Mouse (Mus musculus) embryonic facial prominence, embryonic 10.5 days (tissue): ENCODE results near the gene Zfp92. TPM values are rescaled to one million over a fixed set of nuclear protein-coding genes. Genes with fewer than 3 reads are reported as not detected.
"Not testable (repeated sequence)": the region's sequence is repeated elsewhere in the genome, so short reads cannot be mapped to it uniquely, and the experiment has no call there.

Experiments
- DNase-seq: peaks from one replicate; pipeline ENCODE4 v3.0.0-alpha.2; 2017; ENCODE audit warnings: low spot score
- H3K27ac ChIP-seq: fragments of 300-500 bp; sonication (generic); replicated peaks from 2 replicates; pipeline ENCODE4 v1.5.1; 2016; ENCODE audit warnings: mild to moderate bottlenecking
- H3K27me3 ChIP-seq: fragments of 300-500 bp; sonication (generic); replicated peaks from 2 replicates; pipeline ENCODE4 v1.6.1; 2016; ENCODE audit warnings: low read depth, mild to moderate bottlenecking; ENCODE audit not compliant: poor library complexity, severe bottlenecking
- H3K36me3 ChIP-seq: fragments of 300-500 bp; sonication (generic); replicated peaks from 2 replicates; pipeline ENCODE4 v1.6.1; 2016; ENCODE audit warnings: mild to moderate bottlenecking, moderate library complexity
- H3K4me1 ChIP-seq: fragments of 300-500 bp; sonication (generic); 2 replicates; pipeline ENCODE4 v1.6.1; 2016
- H3K4me3 ChIP-seq: fragments of 300-500 bp; sonication (generic); 2 replicates; pipeline ENCODE4 v1.5.1; 2016; ENCODE audit warnings: mild to moderate bottlenecking, moderate library complexity
- H3K9me3 ChIP-seq: fragments of 300-500 bp; sonication (generic); 2 replicates; pipeline ENCODE4 v1.6.1; 2016; ENCODE audit warnings: mild to moderate bottlenecking
- WGBS: fragments of 180-500 bp; shearing (Covaris S2); methylation state at CpG from one replicate; pipeline ENCODE4 v1.1.7; 2016; 5-methylcytosine and 5-hydroxymethylcytosine counted together
- polyA plus RNA-seq: library from polyadenylated mRNA; unstranded; fragments of >200 nt; fragmentation: Nextera tagmentation; extraction: Ambion mirVana; gene quantifications from 2 replicates; pipeline ENCODE4 v1.2.1, GENCODE M21; 2016

Zfp92 gene
- 0.12 and 0.18 TPM in 2 replicates for polyA plus RNA-seq

DNA sequence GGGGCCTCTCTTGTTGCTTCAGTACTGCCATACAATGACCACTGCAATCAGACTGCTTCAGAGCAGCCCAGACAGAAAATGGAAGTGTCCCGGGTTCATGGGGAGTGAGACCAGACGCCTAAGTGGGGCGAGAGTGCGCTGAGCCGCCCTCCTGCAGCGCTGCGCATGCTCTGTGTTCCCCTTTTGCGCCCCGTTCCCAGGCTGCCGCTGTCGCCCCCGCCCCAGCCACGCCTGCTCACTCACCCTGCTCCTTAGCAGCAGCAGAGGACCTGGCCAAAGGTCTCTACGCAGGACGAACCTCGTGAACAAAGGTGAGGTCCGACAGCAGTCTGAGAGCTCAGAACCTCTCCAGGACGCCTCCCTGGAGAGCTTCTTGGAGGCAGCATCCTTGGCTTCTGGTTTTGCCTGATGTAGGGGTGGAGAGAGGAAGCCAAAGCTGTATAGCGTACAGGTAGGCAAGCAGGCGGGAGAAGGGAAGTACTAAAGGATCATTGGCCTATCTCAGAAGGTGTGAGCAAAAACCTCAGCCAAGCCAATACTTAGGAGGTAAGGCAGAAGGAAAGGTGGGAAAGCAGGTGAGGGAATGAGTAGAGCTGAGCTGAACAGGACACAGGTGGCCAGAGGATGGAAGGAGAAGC, at the start of gene Zfp92:
TSS of gene Zfp92 (plus strand) at position 217 of the 638 bp plus-strand sequence.
- no peaks in the 10 kb centered on the region for H3K4me1 ChIP-seq
- DNase-seq = peak; percentile 30
- 24% methylated on average over 20 of the region's 20 CpGs for WGBS
- no peaks in the 10 kb centered on the region for H3K9me3 ChIP-seq
- H3K27ac ChIP-seq = no peak within 1 kb of the TSS; the same call in 1 of the 2 replicates
- H3K36me3 ChIP-seq = no peaks in the 10 kb centered on the region
- H3K27me3 ChIP-seq = peaks cover 45% of the 10 kb centered on the region
- peak within 1 kb of the TSS; percentile 50 for H3K4me3 ChIP-seq

DNA sequence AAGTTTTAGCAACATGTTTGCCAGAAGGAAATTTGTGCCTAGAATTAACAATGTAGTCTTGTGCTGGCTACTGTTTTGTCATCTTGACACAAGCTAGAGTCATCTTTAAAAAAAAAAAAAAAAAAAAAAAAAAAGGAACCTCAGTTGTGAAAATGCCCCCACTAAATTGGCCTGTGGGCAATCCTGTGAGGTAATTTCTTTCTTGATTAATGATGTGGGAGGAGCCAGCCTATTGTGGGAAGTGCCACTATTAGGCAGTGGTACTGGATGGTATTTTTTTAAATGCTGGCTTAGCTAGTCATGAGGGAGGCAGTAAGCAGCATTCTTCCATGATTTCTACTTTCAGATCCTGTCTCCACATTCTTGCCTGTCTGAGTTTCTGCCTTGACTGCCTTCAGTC, 47.6 kb upstream of the Zfp92 start:
- Histone ChIP-seq H3K4me3 (no peak overlapping the region), H3K27ac (no peak overlapping the region), H3K36me3 (peaks cover 16% of the 10 kb centered on the region), H3K27me3 (peaks cover 30% of the 10 kb centered on the region), H3K9me3 (no peaks in the 10 kb centered on the region), H3K4me1 (no peaks in the 10 kb centered on the region)
- no peak for DNase-seq

GRCm38 (mm10) chrX:73384419-73384818, 26.5 kb upstream of the Zfp92 start:
- 78% methylated on average over 6 of the region's 6 CpGs for WGBS
- no peak for DNase-seq
- Histone ChIP-seq H3K27me3 (peaks cover 21% of the 10 kb centered on the region), H3K9me3 (no peaks in the 10 kb centered on the region), H3K27ac (no peak overlapping the region), H3K4me1 (no peaks in the 10 kb centered on the region), H3K36me3 (no peaks in the 10 kb centered on the region), H3K4me3 (no peak overlapping the region)

DNA sequence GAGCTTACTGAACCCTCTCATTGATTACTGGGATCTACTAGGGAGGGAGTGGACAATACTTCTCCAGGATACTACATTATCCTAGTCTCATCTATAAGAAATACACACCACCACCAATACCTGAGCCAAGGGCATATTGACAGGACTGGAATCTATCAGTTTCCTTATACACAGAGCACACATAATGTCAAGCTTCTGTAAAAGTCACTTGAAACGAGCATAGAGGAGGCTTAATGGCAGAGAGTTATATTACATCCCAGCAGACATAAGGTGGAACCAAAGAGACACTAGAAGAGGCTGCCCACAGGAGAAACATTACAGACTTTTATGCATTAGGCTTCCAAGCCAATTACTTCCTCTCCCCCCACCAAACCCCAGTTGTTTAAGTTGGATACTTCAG, 26.0 kb upstream of the Zfp92 start:
- Histone ChIP-seq H3K4me1 (no peaks in the 10 kb centered on the region), H3K27me3 (peaks cover 16% of the 10 kb centered on the region), H3K4me3 (no peak overlapping the region), H3K9me3 (no peaks in the 10 kb centered on the region), H3K36me3 (no peaks in the 10 kb centered on the region), H3K27ac (no peak overlapping the region)
- 31% methylated on average over 1 of the region's 1 CpGs for WGBS
- DNase-seq = no peak

DNA sequence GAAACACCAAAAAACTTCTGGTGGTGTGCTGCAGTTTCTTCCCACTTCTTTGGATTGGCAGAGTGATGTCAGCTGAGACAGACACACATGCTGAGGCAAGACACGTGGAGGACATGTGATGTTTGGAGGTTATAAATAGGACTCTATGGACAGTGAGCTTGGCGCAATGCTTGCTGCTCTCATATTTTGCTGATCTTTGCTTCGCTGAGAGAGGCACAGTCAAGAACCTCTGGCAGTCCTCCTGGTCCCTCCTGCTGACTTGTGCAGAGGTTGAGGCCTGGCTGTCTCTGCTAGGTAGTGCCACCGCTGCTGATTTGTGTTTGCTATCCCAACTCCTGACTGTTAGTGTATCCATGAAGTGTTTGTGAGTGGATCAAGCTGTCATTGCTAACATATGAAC, 19.4 kb upstream of the Zfp92 start:
- Histone ChIP-seq H3K4me3 (no peak overlapping the region), H3K9me3 (no peaks in the 10 kb centered on the region), H3K4me1 (no peaks in the 10 kb centered on the region), H3K27me3 (peaks cover 36% of the 10 kb centered on the region), H3K36me3 (no peaks in the 10 kb centered on the region), H3K27ac (no peak overlapping the region)
- no peak for DNase-seq
- WGBS = 83% methylated on average over 4 of the region's 4 CpGs

DNA sequence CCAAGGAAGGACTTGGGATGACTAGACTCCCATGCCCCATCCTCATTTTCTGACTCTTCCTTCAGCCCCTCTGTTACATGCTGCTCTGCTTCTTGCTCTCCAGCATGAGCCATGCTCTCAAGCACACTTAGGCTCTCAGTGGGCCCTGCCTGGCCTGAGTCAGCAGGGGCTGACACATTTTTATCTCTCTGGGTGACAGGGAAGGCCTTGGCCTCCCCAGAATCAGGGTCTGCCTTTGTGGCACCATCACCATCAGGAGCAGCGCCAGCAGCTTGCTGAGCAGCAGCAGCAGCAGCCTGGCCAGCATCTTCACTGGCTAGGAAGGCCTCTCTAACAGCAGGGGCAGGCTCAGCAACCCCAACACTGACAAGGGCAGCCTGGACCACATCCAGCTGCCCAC, 14.4 kb upstream of the Zfp92 start:
- no peaks in the 10 kb centered on the region for H3K36me3 ChIP-seq

GRCm38 (mm10) chrX:73398636-73399035, 12.3 kb upstream of the Zfp92 start, which contains the start of gene Gm18336:
TSS of gene Gm18336 (minus strand) at chrX:73398736.
- WGBS = 70% methylated on average over 2 of the region's 2 CpGs
- H3K36me3 ChIP-seq, H3K9me3 ChIP-seq, DNase-seq, H3K4me1 ChIP-seq, H3K4me3 ChIP-seq, H3K27ac ChIP-seq: not testable (repeated sequence)
- H3K27me3 ChIP-seq = peaks cover 38% of the 10 kb centered on the region

More for the DNA sequence above, 14.4 kb upstream of the Zfp92 start:
- Histone ChIP-seq H3K27me3 (peaks cover 47% of the 10 kb centered on the region), H3K4me1 (no peaks in the 10 kb centered on the region), H3K4me3 (no peak overlapping the region), H3K27ac (no peak overlapping the region), H3K9me3 (no peaks in the 10 kb centered on the region)
- WGBS = 94% methylated on average over 1 of the region's 1 CpGs
- DNase-seq = no peak

- Histone ChIP-seq H3K4me1 (no peaks in the 10 kb centered on the region), H3K27me3 (peaks cover 24% of the 10 kb centered on the region), H3K9me3 (no peaks in the 10 kb centered on the region), H3K36me3 (no peaks in the 10 kb centered on the region), H3K4me3 (no peak overlapping the region), H3K27ac (no peak overlapping the region)
- DNase-seq = no peak
- 86% methylated on average over 20 of the region's 20 CpGs for WGBS
Observed at GRCm38 (mm10) chrX:73400951-73401350, 9.9 kb upstream of the Zfp92 start.

GRCm38 (mm10) chrX:73401616-73402015, 9.3 kb upstream of the Zfp92 start:
- DNase-seq = no peak
- 95% methylated on average over 12 of the region's 12 CpGs for WGBS
- H3K4me3 ChIP-seq = no peak overlapping the region
- H3K9me3 ChIP-seq = no peaks in the 10 kb centered on the region
- no peak overlapping the region for H3K27ac ChIP-seq
- H3K4me1 ChIP-seq = no peaks in the 10 kb centered on the region
- H3K27me3 ChIP-seq = peaks cover 18% of the 10 kb centered on the region
- H3K36me3 ChIP-seq = no peaks in the 10 kb centered on the region

DNA sequence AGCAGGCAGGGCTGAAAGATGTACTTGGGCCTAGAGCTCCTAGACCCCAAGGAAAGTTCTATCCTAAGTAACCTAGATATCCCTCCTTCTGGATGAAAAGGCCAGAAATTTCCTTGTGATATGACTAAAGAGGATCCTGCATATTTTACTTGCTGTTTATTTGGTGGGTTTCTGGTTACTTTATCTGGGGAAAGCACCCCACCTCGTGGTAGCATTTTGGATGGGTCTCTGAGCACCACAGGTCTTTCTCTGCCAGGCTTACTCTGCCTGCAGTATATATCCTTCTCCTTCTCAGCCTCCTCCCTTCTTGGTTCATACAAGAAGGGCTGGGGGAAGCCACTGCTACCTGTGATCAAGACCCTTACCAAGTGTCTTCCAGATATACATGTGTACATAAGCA, 1.9 kb downstream of the Zfp92 start:
- no peaks in the 10 kb centered on the region for H3K4me1 ChIP-seq
- DNase-seq = no peak
- 32% methylated on average over 1 of the region's 1 CpGs for WGBS
- H3K9me3 ChIP-seq = no peaks in the 10 kb centered on the region
- H3K27ac ChIP-seq = no peak overlapping the region
- peaks cover 45% of the 10 kb centered on the region for H3K27me3 ChIP-seq
- no peaks in the 10 kb centered on the region for H3K36me3 ChIP-seq
- H3K4me3 ChIP-seq = no peak overlapping the region

GRCm38 (mm10) chrX:73430036-73430435, 19.1 kb downstream of the Zfp92 start:
- H3K4me1 ChIP-seq = no peaks in the 10 kb centered on the region
- no peak overlapping the region for H3K27ac ChIP-seq
- DNase-seq = no peak
- H3K36me3 ChIP-seq = no peaks in the 10 kb centered on the region
- H3K27me3 ChIP-seq = peaks cover 45% of the 10 kb centered on the region
- H3K9me3 ChIP-seq = no peaks in the 10 kb centered on the region
- WGBS = 75% methylated on average over 2 of the region's 2 CpGs
- no peak overlapping the region for H3K4me3 ChIP-seq

GRCm38 (mm10) chrX:73432850-73433249, 22.0 kb downstream of the Zfp92 start:
- DNase-seq = no peak
- Histone ChIP-seq H3K27ac (no peak overlapping the region), H3K9me3 (no peaks in the 10 kb centered on the region), H3K27me3 (peaks cover 52% of the 10 kb centered on the region), H3K36me3 (peaks cover 15% of the 10 kb centered on the region), H3K4me1 (no peaks in the 10 kb centered on the region), H3K4me3 (no peak overlapping the region)
- 71% methylated on average over 5 of the region's 5 CpGs for WGBS

- Histone ChIP-seq H3K9me3 (no peaks in the 10 kb centered on the region), H3K36me3 (peaks cover 29% of the 10 kb centered on the region), H3K4me1 (no peaks in the 10 kb centered on the region), H3K27me3 (peaks cover 59% of the 10 kb centered on the region), H3K4me3 (no peak within 1 kb of the TSS), H3K27ac (no peak within 1 kb of the TSS)
- WGBS = 79% methylated on average over 11 of the region's 11 CpGs
- no peak for DNase-seq
Observed at GRCm38 (mm10) chrX:73435252-73435651, 24.4 kb downstream of the Zfp92 start, which contains the start of gene Trex2. TSS of gene Trex2 (minus strand) at chrX:73435344.
